19 mouse cellular contexts compared by ENCODE assay signal in genomic region chr5:113336281-113336680, GRCm38 (mm10). TPM values are rescaled to one million over a fixed set of nuclear protein-coding genes. Genes with fewer than 3 reads are reported as not detected.
DNase-seq lines count a peak whose midpoint lies in the region; ATAC-seq and TF ChIP-seq lines count a peak whose summit lies in the region.
"Had no signal": no experiment of that assay in that cellular context is flagged by ENCODE, and none has a peak within 500 bp of the region (broad histone marks: within the 10 kb centered on the region; RNA-seq: fewer than 3 reads in every experiment).

No protein-coding gene starts in this region.

- peaks cover 35% of the 10 kb centered on the region for H3K27me3 ChIP-seq in forebrain, embryonic 11.5 days (ENCODE audit: control insufficient read depth, insufficient read depth, low read length)
- peaks cover 28% of the 10 kb centered on the region for H3K27me3 ChIP-seq in forebrain, postnatal 0 days (ENCODE audit: insufficient read depth, low read length)
- H3K27me3 ChIP-seq in heart, embryonic 16.5 days (ENCODE audit: control insufficient read depth, insufficient read depth, low read length): peaks cover 75% of the 10 kb centered on the region
- H3K27me3 ChIP-seq in embryonic facial prominence, embryonic 14.5 days (replicated peaks; ENCODE audit: control insufficient read depth, insufficient read depth, low read length): peaks cover 57% of the 10 kb centered on the region

- 20% methylated on average over 9 of the region's 9 CpGs for WGBS in forebrain, embryonic 11.5 days
- 30% methylated on average over 9 of the region's 9 CpGs for WGBS in forebrain, postnatal 0 days
- WGBS in heart, embryonic 16.5 days: 29% methylated on average over 9 of the region's 9 CpGs
- 40% methylated on average over 9 of the region's 9 CpGs for WGBS in embryonic facial prominence, embryonic 14.5 days

- intact Hi-C loops in heart, postnatal 25 days (cut with DNase I): no loop called here

- H3K4me1 ChIP-seq in forebrain, embryonic 11.5 days (replicated peaks; ENCODE audit: control insufficient read depth, insufficient read depth, low read length): peaks cover 3% of the 10 kb centered on the region; the same call in 1 of the 2 replicates
- H3K4me1 ChIP-seq in forebrain, postnatal 0 days (ENCODE audit: insufficient read depth): peaks cover 9% of the 10 kb centered on the region; the same call in 1 of the 2 replicates
- no peaks in the 10 kb centered on the region for H3K4me1 ChIP-seq in heart, embryonic 16.5 days (ENCODE audit: control insufficient read depth, insufficient read depth, low read length)
- peaks cover 4% of the 10 kb centered on the region for H3K4me1 ChIP-seq in embryonic facial prominence, embryonic 14.5 days (ENCODE audit: control insufficient read depth, insufficient read depth, low read length)

- no peak overlapping the region for H3K4me3 ChIP-seq in forebrain, embryonic 11.5 days (ENCODE audit: low read depth, low read length)
- H3K4me3 ChIP-seq in forebrain, postnatal 0 days (ENCODE audit: low read depth, low read length): no peak overlapping the region
- peak overlapping the region; percentile 37 for H3K4me3 ChIP-seq in heart, embryonic 16.5 days (ENCODE audit: low read length)
- no peak overlapping the region for H3K4me3 ChIP-seq in layer of hippocampus, adult 2 months
- H3K4me3 ChIP-seq in embryonic facial prominence, embryonic 14.5 days (ENCODE audit: low read depth, low read length): peak overlapping the region; percentile 35

- no peak for ATAC-seq in forebrain, embryonic 11.5 days (replicated peaks; ENCODE audit: low FRiP score)
- no peak for ATAC-seq in forebrain, postnatal 0 days
- no peak for ATAC-seq in heart, embryonic 16.5 days (replicated peaks; ENCODE audit: extremely low read depth, insufficient read depth, low FRiP score)
- ATAC-seq in embryonic facial prominence, embryonic 14.5 days (ENCODE audit: low read depth): no peak
- ATAC-seq: Patski had no signal

- no peak for TF ChIP-seq CTCF in forebrain, postnatal 0 days (IDR thresholded peaks at IDR 0.05; ENCODE audit: low read depth)
- no peak for TF ChIP-seq CTCF in layer of hippocampus, adult 2 months (conservative IDR thresholded peaks at IDR 0.05)

- no peak for DNase-seq in forebrain, embryonic 11.5 days (ENCODE audit: low spot score)
- DNase-seq in forebrain, postnatal 0 days: no peak
- no peak for DNase-seq in heart, postnatal 25 days (ENCODE audit: low spot score)
- DNase-seq in layer of hippocampus, adult 2 months (ENCODE audit: low spot score in 2 of 2): no peak
- DNase-seq in layer of hippocampus, postnatal 14 days (ENCODE audit: low spot score in 2 of 2): no peak
- DNase-seq in embryonic facial prominence, embryonic 14.5 days (ENCODE audit: low spot score): no peak
- no peak for DNase-seq in adrenal gland, postnatal 4 days (ENCODE audit: low spot score in 2 of 2)
- DNase-seq: cerebellum, adult 8-10 months; lung, adult 18-20 months; lung, postnatal 4 days had no signal

- no peaks in the 10 kb centered on the region; the same call in 1 of the 2 replicates for H3K9me3 ChIP-seq in forebrain, embryonic 11.5 days (ENCODE audit: control insufficient read depth, low read length)
- H3K9me3 ChIP-seq in forebrain, postnatal 0 days (ENCODE audit: low read length): no peaks in the 10 kb centered on the region
- peaks cover 4% of the 10 kb centered on the region; the same call in 1 of the 2 replicates for H3K9me3 ChIP-seq in heart, embryonic 16.5 days (replicated peaks; ENCODE audit: control insufficient read depth, low read length)
- H3K9me3 ChIP-seq in embryonic facial prominence, embryonic 14.5 days (ENCODE audit: control insufficient read depth, low read length): peaks cover 5% of the 10 kb centered on the region; the same call in 1 of the 2 replicates
- H3K9me3 ChIP-seq: limb, embryonic 15.5 days; neural tube, embryonic 15.5 days had no signal

- no peak overlapping the region for H3K9ac ChIP-seq in forebrain, embryonic 11.5 days (ENCODE audit: low read length)
- no peak overlapping the region for H3K9ac ChIP-seq in forebrain, postnatal 0 days
- no peak overlapping the region for H3K9ac ChIP-seq in heart, embryonic 16.5 days (ENCODE audit: low read length)
- no peak overlapping the region for H3K9ac ChIP-seq in embryonic facial prominence, embryonic 14.5 days (ENCODE audit: low read depth, low read length)
- H3K9ac ChIP-seq: limb, embryonic 15.5 days; neural tube, embryonic 15.5 days had no signal

- no peak overlapping the region for H3K27ac ChIP-seq in forebrain, embryonic 11.5 days (ENCODE audit: low read depth, low read length)
- no peak overlapping the region for H3K27ac ChIP-seq in forebrain, postnatal 0 days (ENCODE audit: low read depth, low read length)
- H3K27ac ChIP-seq in heart, embryonic 16.5 days (ENCODE audit: low read length): no peak overlapping the region
- H3K27ac ChIP-seq in layer of hippocampus, adult 2 months: 0 out of 2 replicates have a peak overlapping the region, but pooled peaks have one; percentile 33
- H3K27ac ChIP-seq in embryonic facial prominence, embryonic 14.5 days (replicated peaks; ENCODE audit: low read depth, low read length): no peak overlapping the region
- H3K27ac ChIP-seq: limb, embryonic 15.5 days; neural tube, embryonic 15.5 days had no signal

- H3K4me2 ChIP-seq in forebrain, embryonic 11.5 days (ENCODE audit: low read depth, low read length, severe bottlenecking): peak overlapping the region; percentile 45; the same call in 1 of the 2 replicates
- no peak overlapping the region for H3K4me2 ChIP-seq in forebrain, postnatal 0 days (ENCODE audit: low read depth)
- 0 out of 2 replicates have a peak overlapping the region, but pooled peaks have one; percentile 43 for H3K4me2 ChIP-seq in heart, embryonic 16.5 days (ENCODE audit: low read depth, low read length)
- peak overlapping the region; percentile 52; the same call in 1 of the 2 replicates for H3K4me2 ChIP-seq in embryonic facial prominence, embryonic 14.5 days (ENCODE audit: low read depth, low read length)

- no peaks in the 10 kb centered on the region for H3K36me3 ChIP-seq in forebrain, embryonic 11.5 days (ENCODE audit: control insufficient read depth, insufficient read depth, low read length)
- H3K36me3 ChIP-seq in forebrain, postnatal 0 days (ENCODE audit: insufficient read depth): no peaks in the 10 kb centered on the region
- no peaks in the 10 kb centered on the region for H3K36me3 ChIP-seq in heart, embryonic 16.5 days (ENCODE audit: control insufficient read depth, insufficient read depth)
- H3K36me3 ChIP-seq in embryonic facial prominence, embryonic 14.5 days (ENCODE audit: control insufficient read depth, insufficient read depth, low read length): no peaks in the 10 kb centered on the region
- H3K36me3 ChIP-seq: limb, embryonic 15.5 days; neural tube, embryonic 15.5 days had no signal

RNA-seq across cellular contexts. Expression of gene Aym1, which starts 20.8 kb away (rescaled TPM):
- polyA plus RNA-seq in forebrain, embryonic 11.5 days (2014; fragmentation: Nextera tagmentation; extraction: Ambion mirVana): not detected in 2 replicates
- not detected in 2 replicates for total RNA-seq in forebrain, postnatal 0 days (2014; rRNA removed)
- polyA plus RNA-seq in forebrain, postnatal 0 days (2015; fragmentation: Nextera tagmentation; extraction: Ambion mirVana): not detected in 2 replicates
- polyA plus RNA-seq in heart, embryonic 16.5 days (2015; fragmentation: Nextera tagmentation; extraction: Ambion mirVana): not detected in 2 replicates
- not detected for total RNA-seq in heart, postnatal 25 days (2021)
- not detected for total RNA-seq in layer of hippocampus, adult 2 months (2021)
- total RNA-seq in layer of hippocampus, postnatal 14 days (2021): not detected
- polyA plus RNA-seq in embryonic facial prominence, embryonic 14.5 days (2014; fragmentation: Nextera tagmentation; extraction: Ambion mirVana): not detected in 2 replicates
- total RNA-seq in adrenal gland, postnatal 4 days (2021): not detected
- total RNA-seq: CH12.LX; gastrocnemius, postnatal 14 days; layer of hippocampus, adult 8-10 months; left cerebral cortex, postnatal 10 days had no signal
- polyA plus RNA-seq: limb, embryonic 15.5 days; neural tube, embryonic 15.5 days; Patski; urinary bladder, adult 2 months had no signal

RNA-seq across cellular contexts. Expression of gene Sgsm1, which starts 25.7 kb away (rescaled TPM):
- 14.4 and 15.7 TPM in 2 replicates for polyA plus RNA-seq in forebrain, embryonic 11.5 days (2014; fragmentation: Nextera tagmentation; extraction: Ambion mirVana)
- 42.0 and 48.7 TPM in 2 replicates for total RNA-seq in forebrain, postnatal 0 days (2014; rRNA removed)
- 10.1 and 16.5 TPM in 2 replicates for polyA plus RNA-seq in forebrain, postnatal 0 days (2015; fragmentation: Nextera tagmentation; extraction: Ambion mirVana)
- 0.67 and 1.0 TPM in 2 replicates for polyA plus RNA-seq in heart, embryonic 16.5 days (2015; fragmentation: Nextera tagmentation; extraction: Ambion mirVana)
- total RNA-seq in heart, postnatal 25 days (2021): 1 to 10 TPM in 1 of 2 experiments, under 1 TPM in 1; 0.52 to 1.1 TPM
- total RNA-seq in layer of hippocampus, adult 2 months (2021): 10 to 100 TPM; 80.3 to 85.4 TPM
- 10 to 100 TPM; 67.8 to 73.2 TPM for total RNA-seq in layer of hippocampus, postnatal 14 days (2021)
- polyA plus RNA-seq in embryonic facial prominence, embryonic 14.5 days (2014; fragmentation: Nextera tagmentation; extraction: Ambion mirVana): 2.0 and 3.5 TPM in 2 replicates
- total RNA-seq in adrenal gland, postnatal 4 days (2021): 10 to 100 TPM; 23.0 to 24.3 TPM

Comparison
In these comparisons a context has a peak if more than half of its experiments do, and no peak if none do; other contexts are left out.
1. H3K4me3 ChIP-seq: peak in heart, embryonic 16.5 days (single experiment) and embryonic facial prominence, embryonic 14.5 days (single experiment); none in forebrain, embryonic 11.5 days (single experiment), forebrain, postnatal 0 days (single experiment) and layer of hippocampus, adult 2 months (single experiment).
2. RNA of gene Sgsm1, which starts 25.7 kb away (total RNA-seq): 80.3 to 85.4 TPM in layer of hippocampus, adult 2 months, 67.8 to 73.2 TPM in layer of hippocampus, postnatal 14 days, 42.0 to 48.7 TPM in forebrain, postnatal 0 days and 23.0 to 24.3 TPM in adrenal gland, postnatal 4 days; 0.52 to 1.1 TPM in heart, postnatal 25 days; every median in the first group is over 10 times any median in the second.